Mouse (Mus musculus) left cerebral cortex, postnatal 4 days (tissue): Measurements from ENCODE around the gene Rhox2a. TPM values are rescaled to one million over a fixed set of nuclear protein-coding genes. Genes with fewer than 3 reads are reported as not detected.
"Not testable (repeated sequence)": the region's sequence is repeated elsewhere in the genome, so short reads cannot be mapped to it uniquely, and the experiment has no call there.

Experiments used
- DNase-seq: peaks from one replicate; pipeline ENCODE4 v3.0.0-alpha.2; 2022
- intact Hi-C: fragments of 180-260 bp; cut with DNase I; formaldehyde crosslinking; loops from one replicate; pipeline ENCODE4 v1.15.1; 2025
- total RNA-seq, 2 experiments: library from RNA; stranded (reverse); gene quantifications; 2 replicates each; pipeline ENCODE4 v1.2.3; 2021

Rhox2a gene
- not detected for total RNA-seq

DNA sequence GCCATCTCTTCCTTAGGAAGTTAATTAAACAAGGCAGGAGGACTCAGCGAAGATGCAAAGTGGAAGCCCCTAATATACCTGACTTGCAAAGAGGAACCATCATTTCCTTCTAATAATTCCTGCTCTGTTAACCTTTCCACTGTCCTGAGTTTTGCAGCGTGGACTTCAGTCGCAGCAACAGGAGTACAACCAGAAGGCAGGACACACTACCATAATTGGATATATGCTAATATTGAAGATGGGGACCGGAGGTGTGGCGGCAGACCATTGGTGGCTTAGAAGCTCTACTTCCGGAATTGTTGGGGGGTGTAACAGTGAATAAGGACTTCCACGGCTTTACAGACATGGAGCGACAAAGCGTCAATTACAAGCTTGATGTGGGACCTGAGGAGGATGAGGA, at the start of gene Rhox2a:
Gene Rhox2a (plus strand): TSS at position 301 of the 400 bp plus-strand sequence.
- DNase-seq, intact Hi-C loops: not testable (repeated sequence)

DNA sequence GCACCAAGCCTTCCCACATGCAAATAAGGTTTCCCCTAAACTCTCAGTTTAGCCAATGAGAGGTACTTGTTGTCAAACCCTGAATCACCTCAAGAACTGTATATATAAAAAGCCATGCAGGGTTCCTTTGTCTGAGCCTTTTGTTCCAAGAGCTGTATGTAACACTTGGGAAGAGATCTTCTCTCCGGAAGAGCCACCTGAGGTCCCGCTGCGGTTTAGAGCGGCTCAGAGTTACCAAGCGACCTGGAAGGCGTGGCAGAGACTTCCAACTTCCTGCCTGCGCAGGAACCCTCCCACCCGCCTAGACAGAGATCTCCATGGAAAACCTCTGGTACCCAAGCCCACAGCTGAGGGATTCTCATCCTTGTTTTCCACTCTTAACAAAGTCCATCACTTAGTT, 46.1 kb upstream of the Rhox2a start:
- intact Hi-C loops, result no loop called here

GRCm38 (mm10) chrX:37210941-37211340, 33.8 kb upstream of the Rhox2a start, which contains the start of gene Gm9:
Gm9 (minus strand) TSS chrX:37211041.
- no peak for DNase-seq
- intact Hi-C loops, result no loop called here

More for the DNA sequence above, 46.1 kb upstream of the Rhox2a start:
- DNase-seq, result no peak

DNA sequence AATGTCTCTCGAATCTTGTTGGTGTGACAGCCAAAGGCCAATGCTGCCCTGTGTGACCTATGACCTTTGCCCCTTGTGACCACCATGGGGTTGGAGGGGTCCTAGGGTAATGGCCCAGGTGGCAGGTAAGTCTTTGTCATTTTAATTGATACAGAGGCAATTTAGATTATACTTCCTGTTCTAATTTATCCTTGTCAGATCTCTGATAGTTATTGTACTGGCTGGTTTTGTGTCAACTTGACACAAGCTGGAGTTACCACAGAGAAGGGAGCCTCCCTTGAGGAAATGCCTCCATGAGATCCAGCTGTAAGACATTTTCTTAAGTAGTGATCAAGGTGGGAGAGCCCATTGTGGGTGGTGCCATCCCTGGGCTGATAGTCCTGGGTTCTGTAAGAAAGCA, 22.6 kb upstream of the Rhox2a start, which contains the start of gene Rhox1:
Gene Rhox1 (minus strand): TSS at position 101 of the 400 bp plus-strand sequence.
- intact Hi-C loops, result not testable (repeated sequence)

GRCm38 (mm10) chrX:37249619-37250018, 4.8 kb downstream of the Rhox2a start, which contains the start of gene Rhox3a:
Rhox3a (plus strand) TSS chrX:37249919.
- intact Hi-C loops, DNase-seq: not testable (repeated sequence)

More for the DNA sequence above, 22.6 kb upstream of the Rhox2a start, which contains the start of gene Rhox1:
- DNase-seq, result not testable (repeated sequence)

DNA sequence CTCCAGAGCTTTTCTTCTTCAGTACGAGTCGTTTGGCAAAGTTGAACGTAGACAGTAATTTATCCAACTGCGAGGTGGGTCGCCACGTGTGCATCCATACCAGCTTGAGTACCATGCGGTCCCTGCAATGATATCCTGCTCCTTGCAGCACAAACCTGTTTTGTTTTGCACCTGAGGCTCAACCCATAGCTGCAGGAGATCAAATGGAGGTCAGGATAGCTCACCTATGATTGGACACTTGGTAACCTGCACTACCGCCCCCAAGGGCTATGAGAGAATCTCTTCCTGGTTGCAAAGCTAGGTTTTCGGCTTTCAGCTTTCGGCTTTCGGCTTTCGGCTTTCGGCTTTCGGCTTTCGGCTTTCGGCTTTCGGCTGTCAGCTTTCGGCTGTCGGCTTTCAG, 20.3 kb downstream of the Rhox2a start, which contains the start of gene Rhox4a:
Gene Rhox4a (plus strand): TSS at position 301 of the 400 bp plus-strand sequence.
- not testable (repeated sequence) for DNase-seq

More for the DNA sequence above, 20.3 kb downstream of the Rhox2a start, which contains the start of gene Rhox4a:
- intact Hi-C loops, result not testable (repeated sequence)

Other genes starting within 250 kb of the Rhox2a start
- not detected for gene Sowahd, start 196.1 kb upstream of the Rhox2a start, total RNA-seq
- 100 to 1,000 TPM; 500 to 550 TPM for gene Rpl39, start 159.6 kb upstream of the Rhox2a start, total RNA-seq
- gene Upf3b, start 134.7 kb upstream of the Rhox2a start, total RNA-seq, result 10 to 100 TPM; 23.2 to 27.6 TPM
- 10 to 100 TPM; 19.8 to 25.8 TPM for gene Nkap, start 118.2 kb upstream of the Rhox2a start, total RNA-seq
- gene Akap14, start 76.1 kb upstream of the Rhox2a start, total RNA-seq, result under 1 TPM in 1 of 2 experiments, not detected in 1; 0.20 TPM
- gene Ndufa1, start 53.8 kb upstream of the Rhox2a start, total RNA-seq, result 100 to 1,000 TPM; 159 to 172 TPM
- 1 to 10 TPM; 8.8 to 9.0 TPM for gene Rnf113a1, start 53.7 kb upstream of the Rhox2a start, total RNA-seq
- not detected for gene Gm9, start 33.9 kb upstream of the Rhox2a start, total RNA-seq
- not detected for gene Rhox1, start 22.7 kb upstream of the Rhox2a start, total RNA-seq
- not detected for gene Rhox3a, start 4.9 kb downstream of the Rhox2a start, total RNA-seq
- not detected for gene Rhox4a, start 20.4 kb downstream of the Rhox2a start, total RNA-seq
- not detected for gene Rhox3a2, start 135.1 kb downstream of the Rhox2a start, total RNA-seq
- gene Rhox4a2, start 145.9 kb downstream of the Rhox2a start, total RNA-seq, result not detected
- not detected for gene Rhox2b, start 167.1 kb downstream of the Rhox2a start, total RNA-seq
- gene Rhox4b, start 187.5 kb downstream of the Rhox2a start, total RNA-seq, result not detected
- not detected for gene Rhox2c, start 208.7 kb downstream of the Rhox2a start, total RNA-seq
- not detected for gene Rhox3c, start 213.6 kb downstream of the Rhox2a start, total RNA-seq
- not detected for gene Rhox4c, start 235.4 kb downstream of the Rhox2a start, total RNA-seq
- gene Rhox2d, start 248.5 kb downstream of the Rhox2a start, total RNA-seq, result not detected